Mouse (Mus musculus): ENCODE measurements at regions not wholly inside any gene's neighbourhood (a gene's known extent, or its start where the extent isn't known, plus 50 kb on each side); places are given as distances from the start of the nearest gene placed in this dataset.
"Not testable (repeated sequence)": the region's sequence is repeated elsewhere in the genome, so short reads cannot be mapped to it uniquely, and the experiment has no call there.

DNA sequence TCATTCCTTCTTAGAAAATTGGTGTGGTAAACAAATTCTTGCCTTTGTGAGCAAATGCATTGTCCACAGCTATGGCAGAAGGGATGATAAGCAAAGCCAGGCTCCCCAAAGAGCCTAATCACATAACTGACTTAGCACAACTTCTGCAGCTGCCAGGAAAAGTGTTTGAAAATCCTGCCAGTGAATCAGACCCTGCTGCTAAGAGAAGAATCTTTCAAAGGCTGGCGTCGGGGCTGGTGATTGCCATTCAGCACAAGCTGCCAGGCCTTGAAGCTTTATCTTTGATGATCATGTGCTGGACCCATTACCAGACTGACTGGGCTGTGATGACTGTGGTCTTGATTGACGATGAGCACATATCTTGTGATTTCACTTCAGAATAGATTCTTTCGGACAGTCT, 713.9 kb upstream of the Tex47 start:
- no peak for TF ChIP-seq CTCF (IDR thresholded peaks at IDR 0.05; ENCODE audit: low read depth)
- no peak for TF ChIP-seq EP300 (IDR thresholded peaks at IDR 0.05; ENCODE audit: low read depth)
- Histone ChIP-seq H3K36me3 (replicated peaks; ENCODE audit: control insufficient read depth, insufficient read depth, low read depth) (no peaks in the 10 kb centered on the region), H3K27me3 (ENCODE audit: control insufficient read depth, insufficient read depth, low read length) (no peaks in the 10 kb centered on the region), H3K9me3 (ENCODE audit: control insufficient read depth, low read length) (no peaks in the 10 kb centered on the region), H3K4me3 (ENCODE audit: insufficient read depth in 1 of 2, low read depth in 2 of 2, low read length in 2 of 2) (no peak overlapping the region), H3K27ac (no peak overlapping the region), H3K4me2 (ENCODE audit: low read depth) (no peak overlapping the region), H3K4me1 (replicated peaks; ENCODE audit: control insufficient read depth in 2 of 2, insufficient read depth in 2 of 2, low read length in 1 of 2) (no peaks in the 10 kb centered on the region), H3K9ac (replicated peaks) (no peak overlapping the region)
- no peak for DNase-seq (ENCODE audit: low read depth in 3 of 3, low spot score in 3 of 3)
- ATAC-seq (ENCODE audit: insufficient read depth), result no peak
- WGBS (ENCODE audit: insufficient replicate concordance), result 60% methylated on average over 4 of the region's 4 CpGs

- H3K27me3 ChIP-seq (ENCODE audit: control insufficient read depth, insufficient read depth, low read length); H3K9ac ChIP-seq (replicated peaks); H3K4me2 ChIP-seq (ENCODE audit: low read depth); H3K9me3 ChIP-seq (ENCODE audit: control insufficient read depth, low read length); H3K36me3 ChIP-seq (replicated peaks; ENCODE audit: control insufficient read depth, insufficient read depth, low read depth); ATAC-seq (ENCODE audit: insufficient read depth); H3K27ac ChIP-seq; H3K4me3 ChIP-seq (ENCODE audit: insufficient read depth in 1 of 2, low read depth in 2 of 2, low read length in 2 of 2); DNase-seq (ENCODE audit: low read depth in 3 of 3, low spot score in 3 of 3); H3K4me1 ChIP-seq (replicated peaks; ENCODE audit: control insufficient read depth in 2 of 2, insufficient read depth in 2 of 2, low read length in 1 of 2): not testable (repeated sequence)
- 48% methylated on average over 3 of the region's 3 CpGs for WGBS (ENCODE audit: insufficient replicate concordance)
Observed at GRCm38 (mm10) chr5:6611151-6611550, 692.8 kb upstream of the Tex47 start.

GRCm38 (mm10) chr5:6644869-6645268, 659.0 kb upstream of the Tex47 start:
- Histone ChIP-seq H3K9ac (replicated peaks) (no peak overlapping the region), H3K4me2 (ENCODE audit: low read depth) (no peak overlapping the region), H3K4me3 (ENCODE audit: insufficient read depth in 1 of 2, low read depth in 2 of 2, low read length in 2 of 2) (no peak overlapping the region), H3K27me3 (ENCODE audit: control insufficient read depth, insufficient read depth, low read length) (no peaks in the 10 kb centered on the region), H3K27ac (no peak overlapping the region), H3K36me3 (replicated peaks; ENCODE audit: control insufficient read depth, insufficient read depth, low read depth) (no peaks in the 10 kb centered on the region), H3K9me3 (ENCODE audit: control insufficient read depth, low read length) (no peaks in the 10 kb centered on the region), H3K4me1 (replicated peaks; ENCODE audit: control insufficient read depth in 2 of 2, insufficient read depth in 2 of 2, low read length in 1 of 2) (no peaks in the 10 kb centered on the region)
- ATAC-seq (ENCODE audit: insufficient read depth) (no peak), DNase-seq (ENCODE audit: low read depth in 3 of 3, low spot score in 3 of 3) (no peak)
- no peak for TF ChIP-seq CTCF (IDR thresholded peaks at IDR 0.05; ENCODE audit: low read depth)
- no peak for TF ChIP-seq EP300 (IDR thresholded peaks at IDR 0.05; ENCODE audit: low read depth)
- WGBS (ENCODE audit: insufficient replicate concordance), result 52% methylated on average over 3 of the region's 3 CpGs

DNA sequence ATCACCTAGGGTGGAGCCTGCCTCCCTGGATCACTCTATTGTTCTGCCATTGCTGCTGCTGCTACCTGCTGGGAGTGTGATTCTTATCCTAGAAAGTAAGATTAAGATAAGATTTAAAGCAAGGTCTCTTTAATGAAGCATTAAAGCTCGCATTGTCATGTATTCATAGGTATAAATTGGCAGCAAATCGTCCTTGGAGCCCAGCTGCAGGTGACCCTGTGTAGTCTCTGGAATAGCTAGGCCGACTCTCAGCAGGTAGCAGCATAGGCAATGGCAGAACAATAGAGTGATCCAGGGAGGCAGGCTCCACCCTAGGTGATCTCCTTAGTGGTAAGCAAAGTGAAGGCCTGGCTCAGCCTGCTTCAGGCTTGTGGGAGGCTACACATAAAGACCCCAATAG, 627.7 kb upstream of the Tex47 start:
- not testable (repeated sequence) for H3K4me1 ChIP-seq (replicated peaks; ENCODE audit: control insufficient read depth in 2 of 2, insufficient read depth in 2 of 2, low read length in 1 of 2); ATAC-seq (ENCODE audit: insufficient read depth); H3K9me3 ChIP-seq (ENCODE audit: control insufficient read depth, low read length); H3K27ac ChIP-seq; H3K4me2 ChIP-seq (ENCODE audit: low read depth); H3K4me3 ChIP-seq (ENCODE audit: insufficient read depth in 1 of 2, low read depth in 2 of 2, low read length in 2 of 2); DNase-seq (ENCODE audit: low read depth in 3 of 3, low spot score in 3 of 3); H3K36me3 ChIP-seq (replicated peaks; ENCODE audit: control insufficient read depth, insufficient read depth, low read depth); H3K9ac ChIP-seq (replicated peaks); H3K27me3 ChIP-seq (ENCODE audit: control insufficient read depth, insufficient read depth, low read length)
- WGBS (ENCODE audit: insufficient replicate concordance), result 38% methylated on average over 3 of the region's 3 CpGs

DNA sequence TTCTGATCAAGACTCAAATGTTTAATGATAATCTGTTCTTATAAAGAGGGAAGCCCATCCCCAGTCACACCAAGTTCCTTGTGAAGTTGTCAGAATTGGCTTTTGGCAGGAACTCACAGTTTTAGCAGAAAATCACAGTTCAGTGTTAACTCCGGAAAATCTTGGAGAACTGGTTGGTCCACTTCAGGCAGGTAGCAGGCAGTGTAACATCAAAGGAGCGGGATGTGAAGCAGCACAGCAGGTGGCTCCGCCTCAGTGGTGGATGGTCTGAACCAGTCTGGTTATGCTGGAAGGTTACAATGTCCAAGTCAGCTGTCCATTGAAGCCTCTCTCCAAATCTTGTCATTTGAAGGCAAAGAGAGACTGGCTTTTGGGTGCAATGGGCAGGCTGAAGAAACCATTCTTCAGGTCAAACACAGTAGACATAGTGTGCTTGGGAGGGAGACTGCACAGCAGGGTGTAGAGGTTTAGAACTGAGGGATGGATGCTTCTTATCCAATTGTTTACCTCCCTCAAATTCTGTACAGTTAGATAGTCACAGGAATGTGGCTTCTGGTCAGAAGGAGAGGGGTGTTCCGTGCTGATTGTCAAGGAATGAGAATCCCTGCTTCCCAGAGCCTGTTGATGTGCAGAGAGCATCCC, 594.1 kb upstream of the Tex47 start:
- H3K27ac ChIP-seq, result no peak overlapping the region
- WGBS (ENCODE audit: insufficient replicate concordance), result 37% methylated on average over 4 of the region's 4 CpGs
- no peak overlapping the region for H3K4me2 ChIP-seq (ENCODE audit: low read depth)
- TF ChIP-seq EP300 (IDR thresholded peaks at IDR 0.05; ENCODE audit: low read depth), result no peak
- TF ChIP-seq CTCF (IDR thresholded peaks at IDR 0.05; ENCODE audit: low read depth), result no peak
- no peak overlapping the region for H3K4me3 ChIP-seq (ENCODE audit: insufficient read depth in 1 of 2, low read depth in 2 of 2, low read length in 2 of 2)
- H3K36me3 ChIP-seq (replicated peaks; ENCODE audit: control insufficient read depth, insufficient read depth, low read depth), result no peaks in the 10 kb centered on the region
- DNase-seq (ENCODE audit: low read depth in 3 of 3, low spot score in 3 of 3) (no peak), ATAC-seq (ENCODE audit: insufficient read depth) (no peak)
- H3K4me1 ChIP-seq (replicated peaks; ENCODE audit: control insufficient read depth in 2 of 2, insufficient read depth in 2 of 2, low read length in 1 of 2), result no peaks in the 10 kb centered on the region
- no peaks in the 10 kb centered on the region for H3K27me3 ChIP-seq (ENCODE audit: control insufficient read depth, insufficient read depth, low read length)
- H3K9ac ChIP-seq (replicated peaks), result no peak overlapping the region
- H3K9me3 ChIP-seq (ENCODE audit: control insufficient read depth, low read length), result no peaks in the 10 kb centered on the region
